Mouse (Mus musculus): ENCODE measurements around the gene Polr3g. TPM values are rescaled to one million over a fixed set of nuclear protein-coding genes. Genes with fewer than 3 reads are reported as not detected.
"Not testable (repeated sequence)": the region's sequence is repeated elsewhere in the genome, so short reads cannot be mapped to it uniquely, and the experiment has no call there.

Gene Polr3g
- polyA plus RNA-seq (2016; fragmentation: Nextera tagmentation; extraction: Ambion mirVana): 20.1 and 24.7 TPM in 2 replicates

DNA sequence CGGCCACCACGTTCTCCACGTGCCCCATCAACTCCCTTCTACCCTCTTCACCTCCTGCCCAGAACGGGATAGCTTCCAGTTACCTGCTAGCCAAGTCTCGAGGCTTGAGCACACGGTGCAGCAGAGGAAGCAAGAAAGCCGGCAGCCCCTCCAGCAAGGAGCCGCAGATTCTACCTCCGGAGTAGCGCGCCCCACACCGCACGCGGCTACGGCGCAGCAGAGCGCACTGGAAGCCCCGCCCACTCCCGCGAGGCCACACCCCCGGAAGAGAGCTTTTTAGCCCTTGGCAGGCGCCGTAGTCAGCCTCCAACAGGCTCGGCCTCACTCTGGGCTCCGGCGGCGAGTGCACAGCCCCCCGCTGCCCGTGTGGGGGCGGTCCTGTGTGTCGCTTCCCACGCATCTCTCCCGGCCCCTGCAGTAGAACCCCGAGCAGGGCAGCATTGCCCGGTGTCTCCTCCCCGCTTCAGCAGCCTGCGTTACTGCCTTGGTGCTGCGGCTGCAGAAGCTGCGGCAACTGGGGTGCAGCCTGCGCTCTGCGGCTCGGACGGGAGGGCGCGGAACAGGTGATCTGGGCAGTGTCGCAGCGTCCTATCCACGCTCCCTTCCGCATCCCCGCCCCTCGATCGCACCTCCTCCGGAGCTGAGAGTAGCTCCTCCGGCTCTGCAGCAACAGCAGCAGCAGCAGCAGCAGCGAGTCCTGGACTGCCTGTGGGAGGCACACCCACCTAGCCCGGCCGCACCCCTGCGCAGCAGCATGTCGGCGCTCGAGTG is at the start of gene Polr3g, which contains the start of gene Mblac2:
TSS of gene Polr3g (minus strand) at position 239 of the 771 bp plus-strand sequence.
TSS of gene Mblac2 (plus strand) at position 567 of the 771 bp plus-strand sequence.
- no peaks in the 10 kb centered on the region for H3K9me3 ChIP-seq
- peak within 1 kb of the TSS; percentile 89 for H3K27ac ChIP-seq (replicated peaks)
- H3K27me3 ChIP-seq (replicated peaks; ENCODE audit: low read depth, poor library complexity, severe bottlenecking): no peaks in the 10 kb centered on the region
- H3K4me1 ChIP-seq: peaks cover 25% of the 10 kb centered on the region
- peak; percentile 96 for DNase-seq (ENCODE audit: low spot score)
- H3K4me3 ChIP-seq: peak within 1 kb of the TSS; percentile 84
- under 1% methylated on average over 61 of the region's 61 CpGs for WGBS
- H3K36me3 ChIP-seq (replicated peaks): peaks cover 3% of the 10 kb centered on the region; the same call in 1 of the 2 replicates

DNA sequence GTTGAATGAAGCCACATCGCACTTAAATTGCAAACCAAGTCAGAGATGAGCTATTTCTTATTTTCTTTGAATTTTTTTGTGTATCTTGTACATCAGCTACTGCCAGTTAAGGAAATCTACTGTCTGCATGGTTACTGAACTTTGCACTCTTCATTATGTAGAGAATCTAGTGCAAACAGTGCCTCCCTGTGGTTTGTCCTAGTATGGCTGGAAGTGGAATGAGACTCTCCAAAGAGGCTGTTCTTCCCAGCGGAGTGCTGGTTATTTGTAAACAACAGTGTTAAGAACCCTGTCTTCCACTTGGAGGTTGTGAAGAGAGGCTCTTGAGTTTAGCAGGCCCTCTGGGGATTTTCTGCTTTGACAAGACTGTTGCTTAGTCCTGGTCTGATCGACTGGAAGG is 49.6 kb upstream of the Polr3g start:
- Histone ChIP-seq H3K4me1 (no peaks in the 10 kb centered on the region), H3K9me3 (no peaks in the 10 kb centered on the region), H3K36me3 (replicated peaks) (no peaks in the 10 kb centered on the region), H3K4me3 (no peak overlapping the region), H3K27me3 (replicated peaks; ENCODE audit: low read depth, poor library complexity, severe bottlenecking) (no peaks in the 10 kb centered on the region), H3K27ac (replicated peaks) (no peak overlapping the region)
- 30% methylated on average over 3 of the region's 3 CpGs for WGBS
- DNase-seq (ENCODE audit: low spot score): peak; percentile 50

DNA sequence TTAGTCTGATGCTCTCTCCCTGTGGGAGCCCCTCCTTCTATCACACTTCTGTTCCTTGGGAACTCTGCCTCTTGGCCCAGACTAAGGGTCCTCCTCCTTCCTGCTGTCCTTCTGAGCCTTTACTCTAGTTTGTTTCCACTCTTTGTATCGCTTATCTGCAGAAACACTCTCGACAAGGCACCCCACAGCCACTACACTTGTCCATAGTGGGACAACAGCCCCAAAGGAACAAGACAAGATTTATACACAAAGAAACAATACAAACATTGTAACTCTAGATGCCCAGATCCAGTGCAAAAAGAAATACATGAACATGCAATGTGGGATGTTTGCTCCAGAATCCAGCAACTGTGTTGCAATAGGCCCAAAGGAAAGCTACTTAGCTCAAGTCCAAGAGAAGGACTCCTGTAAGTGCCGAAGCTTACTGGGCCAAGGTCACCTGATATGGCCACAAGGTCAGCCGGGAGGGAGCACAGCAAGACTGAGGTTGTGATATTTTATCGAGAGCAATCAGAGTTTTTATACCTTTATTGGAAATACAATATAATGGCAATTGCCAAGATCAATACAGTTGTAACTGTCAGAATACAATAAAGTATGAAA is 46.3 kb upstream of the Polr3g start:
- H3K27ac ChIP-seq (replicated peaks): no peak overlapping the region
- WGBS: 88% methylated on average over 5 of the region's 5 CpGs
- H3K27me3 ChIP-seq (replicated peaks; ENCODE audit: low read depth, poor library complexity, severe bottlenecking): no peaks in the 10 kb centered on the region
- H3K9me3 ChIP-seq: no peaks in the 10 kb centered on the region
- DNase-seq (ENCODE audit: low spot score): no peak
- H3K4me1 ChIP-seq: no peaks in the 10 kb centered on the region
- no peaks in the 10 kb centered on the region for H3K36me3 ChIP-seq (replicated peaks)
- H3K4me3 ChIP-seq: no peak overlapping the region

DNA sequence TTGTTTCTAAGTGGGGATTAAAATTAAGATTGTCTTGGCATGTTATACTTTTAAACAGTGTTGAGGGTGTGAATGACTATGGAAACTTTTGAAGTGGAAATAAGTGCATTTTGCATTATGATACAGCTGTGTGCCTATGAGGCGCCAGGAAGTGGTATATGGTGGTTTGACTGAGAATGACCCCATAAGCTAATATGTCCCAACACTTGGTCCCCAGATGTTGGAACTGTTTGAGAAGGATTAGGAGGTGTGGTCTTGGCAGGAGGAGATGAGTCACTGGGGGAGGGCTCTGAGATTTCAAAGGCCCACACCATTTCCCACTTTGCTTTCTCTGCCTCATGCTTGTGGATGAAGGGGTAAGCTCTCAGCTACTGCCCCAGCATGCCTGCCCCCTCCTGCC is 44.5 kb upstream of the Polr3g start:
- Histone ChIP-seq H3K27ac (replicated peaks) (no peak overlapping the region), H3K4me1 (no peaks in the 10 kb centered on the region), H3K36me3 (replicated peaks) (no peaks in the 10 kb centered on the region), H3K27me3 (replicated peaks; ENCODE audit: low read depth, poor library complexity, severe bottlenecking) (no peaks in the 10 kb centered on the region), H3K4me3 (no peak overlapping the region), H3K9me3 (no peaks in the 10 kb centered on the region)
- DNase-seq (ENCODE audit: low spot score): no peak
- WGBS: 93% methylated on average over 1 of the region's 1 CpGs

GRCm38 (mm10) chr13:81754878-81755277 is 44.1 kb upstream of the Polr3g start:
- H3K36me3 ChIP-seq (replicated peaks): no peaks in the 10 kb centered on the region
- no peak overlapping the region for H3K27ac ChIP-seq (replicated peaks)
- H3K4me3 ChIP-seq: no peak overlapping the region
- H3K9me3 ChIP-seq: no peaks in the 10 kb centered on the region
- H3K27me3 ChIP-seq (replicated peaks; ENCODE audit: low read depth, poor library complexity, severe bottlenecking): no peaks in the 10 kb centered on the region
- no peak for DNase-seq (ENCODE audit: low spot score)
- H3K4me1 ChIP-seq: no peaks in the 10 kb centered on the region

GRCm38 (mm10) chr13:81744092-81744396 is 33.2 kb upstream of the Polr3g start:
- H3K27ac ChIP-seq (replicated peaks): no peak overlapping the region
- no peaks in the 10 kb centered on the region for H3K27me3 ChIP-seq (replicated peaks; ENCODE audit: low read depth, poor library complexity, severe bottlenecking)
- H3K36me3 ChIP-seq (replicated peaks): no peaks in the 10 kb centered on the region
- peaks cover 4% of the 10 kb centered on the region; the same call in 1 of the 2 replicates for H3K9me3 ChIP-seq
- 26% methylated on average over 2 of the region's 2 CpGs for WGBS
- no peak for DNase-seq (ENCODE audit: low spot score)
- no peak overlapping the region for H3K4me3 ChIP-seq
- H3K4me1 ChIP-seq: no peaks in the 10 kb centered on the region

GRCm38 (mm10) chr13:81743391-81744091 is 32.7 kb upstream of the Polr3g start:
- 41% methylated on average over 10 of the region's 10 CpGs for WGBS
- H3K4me1 ChIP-seq: no peaks in the 10 kb centered on the region
- H3K36me3 ChIP-seq (replicated peaks): no peaks in the 10 kb centered on the region
- H3K9me3 ChIP-seq: peaks cover 4% of the 10 kb centered on the region; the same call in 1 of the 2 replicates
- H3K4me3 ChIP-seq: no peak overlapping the region
- DNase-seq (ENCODE audit: low spot score): no peak
- H3K27me3 ChIP-seq (replicated peaks; ENCODE audit: low read depth, poor library complexity, severe bottlenecking): no peaks in the 10 kb centered on the region
- H3K27ac ChIP-seq (replicated peaks): no peak overlapping the region

DNA sequence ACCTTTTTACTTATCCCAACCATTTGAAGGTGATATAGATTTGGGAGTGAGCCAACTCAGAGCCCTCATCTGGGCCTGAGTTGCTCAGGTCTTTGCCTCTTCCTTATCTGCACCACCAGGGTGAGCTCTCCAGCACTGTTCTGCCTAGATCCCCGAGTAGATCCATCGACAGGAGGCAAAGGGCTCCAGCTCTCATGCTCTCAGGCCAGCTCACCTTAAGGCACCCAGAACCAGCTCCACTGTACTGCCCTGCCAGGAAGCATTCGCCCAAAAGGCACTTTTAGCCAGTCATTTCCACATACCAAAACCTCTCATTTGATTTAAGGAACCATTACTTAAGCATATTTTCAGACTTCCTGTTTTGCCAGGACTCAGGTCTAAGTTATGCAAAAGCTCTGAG is 30.1 kb upstream of the Polr3g start:
- Histone ChIP-seq H3K27me3 (replicated peaks; ENCODE audit: low read depth, poor library complexity, severe bottlenecking) (no peaks in the 10 kb centered on the region), H3K27ac (replicated peaks) (no peak overlapping the region), H3K9me3 (no peaks in the 10 kb centered on the region), H3K4me1 (no peaks in the 10 kb centered on the region), H3K4me3 (no peak overlapping the region), H3K36me3 (replicated peaks) (no peaks in the 10 kb centered on the region)
- no peak for DNase-seq (ENCODE audit: low spot score)
- WGBS: 59% methylated on average over 3 of the region's 3 CpGs

GRCm38 (mm10) chr13:81736606-81737005 is 25.8 kb upstream of the Polr3g start:
- H3K36me3 ChIP-seq (replicated peaks): no peaks in the 10 kb centered on the region
- no peaks in the 10 kb centered on the region for H3K4me1 ChIP-seq
- no peaks in the 10 kb centered on the region for H3K27me3 ChIP-seq (replicated peaks; ENCODE audit: low read depth, poor library complexity, severe bottlenecking)
- no peak for DNase-seq (ENCODE audit: low spot score)
- 91% methylated on average over 5 of the region's 5 CpGs for WGBS
- no peaks in the 10 kb centered on the region for H3K9me3 ChIP-seq
- no peak overlapping the region for H3K27ac ChIP-seq (replicated peaks)
- H3K4me3 ChIP-seq: no peak overlapping the region

GRCm38 (mm10) chr13:81730362-81730761 is 19.5 kb upstream of the Polr3g start:
- Histone ChIP-seq H3K9me3 (no peaks in the 10 kb centered on the region), H3K36me3 (replicated peaks) (no peaks in the 10 kb centered on the region)
- 88% methylated on average over 1 of the region's 1 CpGs for WGBS

DNA sequence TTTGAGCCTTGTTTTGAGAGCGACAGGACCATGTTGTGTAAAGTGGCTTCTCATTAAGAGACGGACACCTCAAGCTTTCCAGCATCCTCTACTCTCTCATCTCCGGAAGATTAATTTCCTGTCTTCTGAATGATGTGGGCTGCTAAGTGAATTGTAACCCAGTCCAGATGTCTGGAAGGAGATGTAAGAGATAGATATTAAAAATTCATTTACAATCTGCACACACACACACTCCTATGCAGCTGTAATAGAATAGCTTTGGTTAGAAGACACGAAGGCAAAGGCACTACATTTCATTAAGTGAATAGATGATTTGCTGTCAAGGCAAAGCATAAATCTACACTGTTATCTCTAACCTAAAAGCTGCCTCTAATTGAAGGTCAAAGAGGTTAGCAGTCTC is 18.3 kb upstream of the Polr3g start:
- Histone ChIP-seq H3K4me3 (no peak overlapping the region), H3K27me3 (replicated peaks; ENCODE audit: low read depth, poor library complexity, severe bottlenecking) (no peaks in the 10 kb centered on the region), H3K27ac (replicated peaks) (no peak overlapping the region), H3K9me3 (no peaks in the 10 kb centered on the region), H3K4me1 (no peaks in the 10 kb centered on the region), H3K36me3 (replicated peaks) (no peaks in the 10 kb centered on the region)
- 81% methylated on average over 4 of the region's 4 CpGs for WGBS
- DNase-seq (ENCODE audit: low spot score): no peak

More at GRCm38 (mm10) chr13:81730362-81730761, 19.5 kb upstream of the Polr3g start:
- no peaks in the 10 kb centered on the region for H3K4me1 ChIP-seq
- H3K4me3 ChIP-seq: no peak overlapping the region
- no peak overlapping the region for H3K27ac ChIP-seq (replicated peaks)
- DNase-seq (ENCODE audit: low spot score): no peak
- H3K27me3 ChIP-seq (replicated peaks; ENCODE audit: low read depth, poor library complexity, severe bottlenecking): no peaks in the 10 kb centered on the region

DNA sequence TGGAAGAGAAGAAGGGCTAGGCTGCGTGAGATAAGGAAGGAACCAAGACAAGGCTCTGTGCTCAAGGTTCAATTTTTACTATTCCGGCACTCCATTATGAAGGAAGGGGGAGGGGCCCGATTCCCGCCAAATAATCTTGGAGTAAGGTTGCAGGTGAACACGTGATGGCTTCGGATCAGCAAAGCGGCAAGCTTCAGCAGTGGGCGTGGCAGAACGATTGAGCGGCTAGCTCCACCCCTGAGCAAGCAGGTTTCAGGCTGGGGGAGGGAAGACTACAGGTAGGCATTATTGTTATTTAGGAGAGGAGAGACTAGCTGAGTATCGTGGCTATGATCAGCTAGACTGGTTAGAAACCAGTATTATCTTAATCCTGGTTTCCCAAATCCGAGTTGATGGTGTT is 17.3 kb upstream of the Polr3g start:
- not testable (repeated sequence) for H3K27ac ChIP-seq (replicated peaks); DNase-seq (ENCODE audit: low spot score); H3K36me3 ChIP-seq (replicated peaks); H3K4me1 ChIP-seq; H3K4me3 ChIP-seq; H3K27me3 ChIP-seq (replicated peaks; ENCODE audit: low read depth, poor library complexity, severe bottlenecking); H3K9me3 ChIP-seq
- WGBS: 60% methylated on average over 12 of the region's 12 CpGs

DNA sequence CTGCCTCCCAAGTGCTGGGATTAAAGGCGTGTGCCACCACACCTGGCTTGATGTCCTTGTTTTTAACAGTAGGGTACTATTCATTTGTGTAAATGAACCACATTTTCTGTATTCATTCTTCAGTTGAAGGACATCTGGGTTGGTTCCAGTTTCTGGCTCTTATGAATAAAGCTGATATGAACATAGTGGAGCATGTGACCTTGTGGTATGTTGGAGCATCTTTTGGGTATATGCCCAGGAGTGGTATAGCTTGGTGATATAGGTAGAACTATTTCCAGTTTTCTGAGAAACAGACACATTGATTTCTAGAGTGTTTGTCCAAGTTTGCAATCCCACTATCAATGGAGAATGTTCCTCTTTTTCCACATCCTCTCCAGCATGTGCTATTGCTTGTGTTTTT is 3.1 kb upstream of the Polr3g start:
- Histone ChIP-seq H3K9me3 (no peaks in the 10 kb centered on the region), H3K27me3 (replicated peaks; ENCODE audit: low read depth, poor library complexity, severe bottlenecking) (no peaks in the 10 kb centered on the region), H3K27ac (replicated peaks) (no peak overlapping the region), H3K36me3 (replicated peaks) (no peaks in the 10 kb centered on the region), H3K4me3 (no peak overlapping the region), H3K4me1 (peaks cover 25% of the 10 kb centered on the region)
- no peak for DNase-seq (ENCODE audit: low spot score)
- WGBS: 85% methylated on average over 1 of the region's 1 CpGs

Measured in embryonic facial prominence, embryonic 10.5 days (tissue).